Mouse (Mus musculus) cerebellum, postnatal 4 days (tissue): ENCODE measurements around the gene Cx3cr1.
A peak's percentile ranks its signal among the peaks of the same experiment; 100 is the strongest.
"Not testable (repeated sequence)": the region's sequence is repeated elsewhere in the genome, so short reads cannot be mapped to it uniquely, and the experiment has no call there.

Experiments used
- DNase-seq, 2 experiments: peaks; one replicate each; pipeline ENCODE4 v3.0.0; 2022; ENCODE audit warnings: low spot score in 2 of 2, mixed read lengths in 1 of 2

The Cx3cr1 gene

DNA sequence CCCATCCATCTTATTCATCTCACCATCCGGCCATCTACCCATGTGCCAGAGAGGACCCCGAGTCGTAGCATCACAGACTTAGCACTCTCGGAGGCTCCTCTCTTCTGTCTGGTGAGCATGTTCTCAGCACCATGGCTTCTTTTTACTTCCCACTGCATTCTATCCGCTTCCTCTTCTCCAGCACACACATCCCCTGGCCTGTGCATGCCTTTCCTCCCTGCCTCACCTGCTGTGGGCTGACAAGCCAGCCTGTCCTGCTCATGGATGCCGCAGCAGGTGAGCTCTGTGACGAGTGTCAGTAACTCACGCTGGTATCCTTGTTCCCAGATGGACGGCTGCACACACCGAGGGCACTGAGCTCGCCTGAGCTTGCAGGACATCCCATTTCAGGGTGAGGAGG is at the start of gene Cx3cr1:
Cx3cr1 (minus strand) TSS at position 101 of the 400 bp plus-strand sequence.
- no peak for DNase-seq

DNA sequence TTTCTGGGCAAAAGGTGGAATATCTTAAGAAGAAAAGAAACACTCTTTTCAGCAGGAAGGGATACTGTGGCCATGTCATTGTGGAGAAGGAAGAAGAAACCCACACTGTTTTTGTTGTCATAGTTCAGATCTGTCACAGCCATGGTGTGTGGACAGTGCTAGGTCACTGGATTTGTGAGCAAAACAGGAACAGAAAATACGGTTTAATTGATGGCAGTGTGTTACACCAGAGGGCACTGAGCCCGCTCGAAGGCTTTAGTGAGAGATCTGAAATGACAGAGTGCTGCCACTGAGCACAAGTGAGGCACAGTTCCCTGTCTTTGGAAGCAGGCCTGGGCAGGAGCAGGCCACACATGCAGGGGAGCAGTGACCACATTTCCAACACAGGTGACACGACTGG is 48.5 kb upstream of the Cx3cr1 start:
- DNase-seq: no peak

- no peak for DNase-seq
These were observed 46.5 kb upstream of the Cx3cr1 start for GRCm38 (mm10) chr9:120116184-120116624.

- no peak for DNase-seq
These were observed 45.9 kb upstream of the Cx3cr1 start for GRCm38 (mm10) chr9:120115580-120115979.

- DNase-seq: no peak
These were observed 45.1 kb upstream of the Cx3cr1 start for GRCm38 (mm10) chr9:120114789-120115151.

DNA sequence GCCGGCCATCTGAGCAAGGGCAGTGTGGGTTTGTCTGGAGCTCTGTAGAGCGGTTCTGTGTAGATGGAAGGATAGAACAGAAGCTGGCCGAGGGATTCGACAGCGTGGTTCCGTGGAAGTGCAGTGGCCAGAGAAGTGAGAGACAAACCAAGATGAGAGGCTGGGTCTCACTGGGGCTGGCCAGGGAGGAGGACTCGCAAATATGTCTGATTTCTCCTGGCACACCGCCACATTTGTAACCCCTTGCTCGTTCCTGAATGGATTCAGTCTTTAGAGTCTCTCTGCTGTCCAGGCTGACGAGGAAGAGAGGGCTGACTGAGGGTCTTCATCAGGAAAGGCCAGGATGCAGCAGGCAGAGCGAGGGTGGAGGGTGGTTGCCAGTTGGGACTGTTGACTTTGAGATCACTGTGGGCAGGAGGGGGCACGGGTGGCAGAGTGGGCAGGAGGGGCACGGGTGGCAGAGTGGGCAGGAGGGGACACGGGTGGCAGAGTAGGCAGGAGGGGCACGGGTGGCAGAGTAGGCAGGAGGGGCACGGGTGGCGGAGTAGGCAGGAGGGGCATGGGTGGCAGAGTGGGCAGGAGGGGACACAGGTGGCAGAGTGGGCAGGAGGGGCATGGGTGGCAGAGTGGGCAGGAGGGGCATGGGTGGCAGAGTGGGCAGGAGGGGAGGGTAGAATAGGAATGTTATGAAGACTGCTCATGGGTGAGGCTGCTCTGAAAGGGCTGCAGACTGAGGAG is 44.5 kb upstream of the Cx3cr1 start:
- no peak for DNase-seq

DNA sequence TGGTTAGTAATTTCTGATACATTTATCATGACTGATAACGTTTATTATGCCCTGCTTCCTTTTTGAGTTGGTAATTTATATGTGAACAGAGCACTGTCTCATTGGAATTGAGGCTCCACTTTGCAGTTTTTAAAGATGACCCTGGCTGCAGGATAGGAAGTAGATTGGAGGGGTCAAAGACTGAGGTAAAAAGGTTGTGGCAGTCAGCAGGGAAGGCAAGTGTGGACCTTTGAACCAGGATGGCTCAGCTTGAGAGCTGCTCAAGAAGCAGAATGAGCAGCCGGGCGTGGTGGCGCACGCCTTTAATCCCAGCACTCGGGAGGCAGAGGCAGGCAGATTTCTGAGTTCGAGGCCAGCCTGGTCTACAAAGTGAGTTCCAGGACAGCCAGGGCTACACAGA is 43.8 kb upstream of the Cx3cr1 start:
- no peak for DNase-seq

- DNase-seq: no peak
These were observed 42.8 kb upstream of the Cx3cr1 start for GRCm38 (mm10) chr9:120112472-120112871.

GRCm38 (mm10) chr9:120111156-120111945 is 41.7 kb upstream of the Cx3cr1 start:
- DNase-seq: no peak

- peak; percentile 95 for DNase-seq
These were observed 40.7 kb upstream of the Cx3cr1 start, which contains the start of gene Slc25a38 for GRCm38 (mm10) chr9:120110211-120111018. TSS of gene Slc25a38 (plus strand) at chr9:120110374.

DNA sequence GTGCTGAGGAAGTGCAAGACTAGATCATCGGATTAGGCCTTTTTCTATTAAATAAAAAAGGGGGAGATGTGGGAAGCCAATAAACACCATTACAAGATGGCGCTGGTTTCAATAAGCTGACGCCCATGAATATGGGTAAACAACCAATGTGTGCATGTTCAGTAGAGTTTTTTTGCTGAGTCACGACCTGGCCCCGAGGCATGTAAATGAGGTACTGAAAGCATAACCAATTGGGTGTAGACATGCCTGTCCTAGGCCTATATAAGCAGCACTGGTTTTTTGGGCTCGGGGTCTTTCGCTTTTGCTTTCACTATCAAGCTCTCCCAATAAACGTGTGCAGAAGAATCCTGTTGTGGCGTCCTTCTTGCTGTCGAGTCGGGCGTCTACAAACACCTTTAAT is 39.3 kb upstream of the Cx3cr1 start:
- not testable (repeated sequence) for DNase-seq

DNA sequence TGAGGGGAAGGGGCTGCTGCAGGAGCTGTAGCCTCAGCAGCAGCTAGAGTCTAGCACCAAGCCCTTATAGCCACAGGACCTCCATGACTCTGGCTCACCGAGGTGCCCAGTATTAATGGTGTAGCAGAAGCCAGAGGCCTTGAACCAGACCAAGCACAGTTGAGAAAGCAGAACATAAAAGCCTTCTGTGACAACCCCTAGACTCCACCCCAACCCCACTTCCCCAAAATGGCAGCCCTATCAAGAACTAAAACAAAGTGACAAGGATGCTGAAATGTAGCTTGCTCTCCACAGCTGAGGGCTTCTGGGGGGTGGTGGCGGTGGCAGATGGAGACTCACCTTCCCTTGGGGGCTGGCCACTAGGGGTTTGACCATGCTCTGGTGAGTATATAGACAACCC is 31.5 kb upstream of the Cx3cr1 start:
- DNase-seq: no peak

DNA sequence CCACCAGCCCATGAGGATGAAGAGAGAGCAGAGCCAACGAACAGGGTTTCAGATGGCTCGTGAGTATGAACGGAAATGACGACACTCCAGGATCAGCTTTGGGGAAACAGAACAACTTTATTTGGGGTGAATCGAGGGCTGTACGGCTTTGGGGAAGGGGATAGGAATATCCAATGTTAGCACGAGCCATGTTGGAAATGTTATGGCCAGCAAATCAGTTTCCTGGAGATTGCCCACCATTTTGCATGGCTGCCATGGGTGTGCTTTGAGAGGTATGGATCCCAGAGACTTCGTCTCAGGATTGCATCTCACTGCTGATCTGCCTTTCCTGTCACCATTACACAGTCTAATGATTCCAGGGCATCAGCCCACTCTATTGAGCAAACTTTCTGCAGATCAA is 29.6 kb upstream of the Cx3cr1 start:
- DNase-seq: no peak

DNA sequence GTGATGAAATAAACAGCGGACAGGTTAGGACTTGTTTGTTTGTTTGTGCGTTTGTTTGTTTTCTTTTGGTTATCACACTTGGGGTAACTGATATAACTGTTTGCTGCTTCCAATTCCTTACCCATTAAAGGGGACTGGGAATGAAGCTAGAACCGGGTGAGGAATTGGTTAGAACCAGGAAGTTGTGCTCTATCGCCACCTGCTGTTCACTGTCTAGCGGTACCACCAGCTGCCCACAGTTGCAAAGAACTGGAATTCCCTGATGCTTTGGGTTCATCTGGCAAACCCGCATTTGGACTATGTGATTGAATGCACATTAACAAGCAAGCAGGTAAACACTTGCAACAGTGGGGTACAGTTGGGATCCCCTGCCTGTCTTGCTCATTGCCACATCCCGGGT is 29.0 kb upstream of the Cx3cr1 start:
- DNase-seq: peak; percentile 45 to 76

- no peak for DNase-seq
These were observed 26.2 kb upstream of the Cx3cr1 start for GRCm38 (mm10) chr9:120095886-120096285.

- no peak for DNase-seq
These were observed 24.0 kb upstream of the Cx3cr1 start for GRCm38 (mm10) chr9:120093701-120094100.

DNA sequence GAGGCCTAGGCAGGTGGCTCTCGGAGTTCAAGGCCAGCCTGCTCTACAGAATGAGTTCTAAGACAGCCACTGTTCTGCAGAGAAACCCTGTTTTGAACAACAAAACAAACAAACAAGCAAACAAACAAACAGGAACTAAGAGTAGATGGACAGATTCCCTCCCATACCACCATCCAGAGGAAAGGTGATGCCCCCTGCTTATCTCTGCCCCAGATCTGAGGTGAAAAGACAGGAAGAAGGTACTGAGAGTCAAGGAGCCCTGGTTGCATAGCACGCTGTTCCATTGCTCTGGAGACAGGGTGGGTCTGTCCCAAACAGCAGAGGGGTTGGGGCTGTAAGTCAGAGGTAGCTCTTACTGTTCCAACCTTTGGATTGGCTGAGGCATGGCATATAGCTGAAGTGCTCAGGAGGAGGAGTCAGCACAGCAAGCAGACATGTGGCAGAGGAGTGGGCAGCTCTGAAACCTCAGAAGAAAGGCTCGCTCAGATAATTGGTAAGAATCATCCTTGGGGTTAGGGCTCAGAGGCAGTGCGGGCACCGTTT is 22.1 kb upstream of the Cx3cr1 start, which contains the start of gene Ccr8:
Ccr8 (plus strand) TSS at position 419 of the 543 bp plus-strand sequence.
- DNase-seq: no peak

DNA sequence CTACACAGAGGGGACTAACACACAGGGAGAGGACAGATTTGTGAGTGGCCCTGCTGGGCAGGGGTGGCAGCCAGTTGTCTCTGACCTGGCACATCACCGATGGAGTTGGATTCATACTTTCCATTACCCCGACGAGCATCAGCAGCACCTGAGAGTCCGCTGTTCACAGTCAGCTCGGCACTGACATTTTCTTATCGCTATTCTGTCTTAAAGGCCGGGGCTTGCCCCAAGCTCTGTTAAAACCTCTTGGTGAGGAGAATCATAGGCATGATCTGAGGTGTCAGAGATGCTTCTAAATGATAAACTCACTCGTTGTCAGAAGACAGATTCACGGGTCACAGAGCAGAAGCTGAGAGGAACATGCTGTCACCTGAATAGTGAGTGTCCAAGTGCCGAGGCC is 21.4 kb upstream of the Cx3cr1 start:
- DNase-seq: no peak

GRCm38 (mm10) chr9:120089125-120089524 is 19.4 kb upstream of the Cx3cr1 start:
- DNase-seq: no peak

DNA sequence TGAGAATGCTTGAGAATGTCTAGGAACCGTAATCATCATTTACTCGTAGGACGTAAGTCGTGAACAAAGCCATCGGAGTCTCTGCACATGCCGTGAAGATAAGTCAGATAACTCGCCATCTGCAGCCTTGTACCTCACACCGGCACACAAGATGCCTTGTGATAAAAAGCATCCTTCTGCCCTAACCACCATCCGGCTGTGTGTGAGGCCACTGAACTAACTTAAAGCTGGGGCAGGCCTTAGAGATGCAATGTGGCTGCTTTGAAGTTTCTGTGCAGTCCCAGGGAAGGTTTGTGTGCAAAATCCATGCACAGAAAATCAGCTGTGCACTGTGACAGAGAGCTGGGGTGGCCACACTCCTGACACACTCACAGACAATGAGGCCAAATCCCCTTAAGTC is 14.7 kb upstream of the Cx3cr1 start:
- DNase-seq: no peak

DNA sequence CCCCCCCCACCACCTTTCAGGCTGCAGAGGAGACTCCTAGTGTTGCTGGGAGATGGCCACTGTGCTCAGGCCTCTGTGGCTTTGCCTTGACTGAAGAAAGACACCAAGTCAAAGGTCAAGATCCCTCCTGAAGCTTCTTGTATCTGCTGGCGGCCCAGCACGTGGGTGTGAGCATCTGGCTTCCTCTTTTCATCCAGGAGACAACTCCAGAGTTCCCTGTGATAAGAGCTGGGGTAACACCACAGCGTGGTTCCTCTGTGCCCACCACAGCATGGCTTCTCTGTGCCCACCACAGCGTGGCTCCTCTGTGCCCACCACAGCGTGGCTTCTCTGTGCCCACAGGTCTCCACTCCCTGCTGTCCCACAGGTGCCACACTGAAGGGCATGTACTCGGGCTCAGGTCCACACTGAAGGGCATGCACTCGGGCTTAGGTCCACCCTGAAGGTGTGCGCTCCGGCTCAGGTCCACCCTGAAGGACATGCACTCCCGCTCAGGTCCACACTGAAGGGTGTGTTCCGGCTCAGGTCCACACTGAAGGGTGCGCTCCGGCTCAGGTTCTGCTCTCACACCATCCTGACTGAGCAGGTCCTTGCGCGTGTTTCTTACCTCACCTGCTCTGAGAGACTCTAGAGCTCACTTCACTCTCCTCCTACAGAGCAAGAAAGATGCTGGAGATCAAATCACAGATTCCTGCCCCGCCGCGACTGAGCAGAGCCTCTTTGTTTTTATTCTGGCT is 13.6 kb upstream of the Cx3cr1 start:
- DNase-seq: no peak
